Mouse (Mus musculus): ENCODE measurements around the gene Phactr2. TPM values are rescaled to one million over a fixed set of nuclear protein-coding genes. Genes with fewer than 3 reads are reported as not detected.
"Not testable (repeated sequence)": the region's sequence is repeated elsewhere in the genome, so short reads cannot be mapped to it uniquely, and the experiment has no call there.

Phactr2 gene
- polyA plus RNA-seq, 1 experiment from 2014 or later: 41.5 TPM

GRCm38 (mm10) chr10:13466925-13467324 is 7.3 kb downstream of the Phactr2 start:
- ATAC-seq (ENCODE audit: low FRiP score, low TSS enrichment): no peak
- H3K27me3 ChIP-seq (ENCODE audit: control insufficient read depth, insufficient read depth, low read length): no peaks in the 10 kb centered on the region
- H3K4me2 ChIP-seq (replicated peaks; ENCODE audit: low read depth, low read length): no peak overlapping the region
- no peaks in the 10 kb centered on the region for H3K9me3 ChIP-seq (ENCODE audit: control insufficient read depth, low read length)
- H3K4me1 ChIP-seq (ENCODE audit: control insufficient read depth, insufficient read depth, low read length): peaks cover 4% of the 10 kb centered on the region; the same call in 1 of the 2 replicates
- H3K27ac ChIP-seq (ENCODE audit: low read depth, low read length): no peak overlapping the region
- no peak overlapping the region for H3K4me3 ChIP-seq (ENCODE audit: low read length)
- no peak overlapping the region for H3K9ac ChIP-seq (ENCODE audit: low read depth, low read length)
- no peaks in the 10 kb centered on the region for H3K36me3 ChIP-seq (ENCODE audit: control insufficient read depth, insufficient read depth, low read length)
- 58% methylated on average over 5 of the region's 5 CpGs for WGBS

DNA sequence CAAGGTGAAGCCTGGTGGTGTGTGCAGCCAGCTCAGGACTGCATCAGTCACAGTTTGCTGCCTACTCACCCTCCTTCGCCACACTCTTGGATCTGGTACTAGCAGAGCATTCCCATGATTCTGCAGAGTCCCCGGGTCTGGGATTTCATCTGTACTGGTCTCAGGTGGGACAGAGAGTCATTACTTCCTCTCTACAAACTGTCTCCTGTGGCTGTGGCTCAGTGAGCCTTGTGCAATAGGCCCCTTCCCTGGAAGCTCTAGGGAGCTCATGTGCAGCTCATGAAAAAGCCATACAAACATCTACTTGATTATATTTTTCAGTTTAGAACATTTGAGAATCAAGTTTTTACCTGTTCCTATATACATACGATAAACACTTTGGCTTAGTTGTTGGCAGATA is 9.9 kb downstream of the Phactr2 start:
- H3K27ac ChIP-seq (ENCODE audit: low read depth, low read length); H3K4me3 ChIP-seq (ENCODE audit: low read length); H3K4me2 ChIP-seq (replicated peaks; ENCODE audit: low read depth, low read length); ATAC-seq (ENCODE audit: low FRiP score, low TSS enrichment); H3K36me3 ChIP-seq (ENCODE audit: control insufficient read depth, insufficient read depth, low read length); H3K9ac ChIP-seq (ENCODE audit: low read depth, low read length); H3K9me3 ChIP-seq (ENCODE audit: control insufficient read depth, low read length); H3K4me1 ChIP-seq (ENCODE audit: control insufficient read depth, insufficient read depth, low read length); H3K27me3 ChIP-seq (ENCODE audit: control insufficient read depth, insufficient read depth, low read length): not testable (repeated sequence)
- WGBS: 94% methylated on average over 3 of the region's 3 CpGs

DNA sequence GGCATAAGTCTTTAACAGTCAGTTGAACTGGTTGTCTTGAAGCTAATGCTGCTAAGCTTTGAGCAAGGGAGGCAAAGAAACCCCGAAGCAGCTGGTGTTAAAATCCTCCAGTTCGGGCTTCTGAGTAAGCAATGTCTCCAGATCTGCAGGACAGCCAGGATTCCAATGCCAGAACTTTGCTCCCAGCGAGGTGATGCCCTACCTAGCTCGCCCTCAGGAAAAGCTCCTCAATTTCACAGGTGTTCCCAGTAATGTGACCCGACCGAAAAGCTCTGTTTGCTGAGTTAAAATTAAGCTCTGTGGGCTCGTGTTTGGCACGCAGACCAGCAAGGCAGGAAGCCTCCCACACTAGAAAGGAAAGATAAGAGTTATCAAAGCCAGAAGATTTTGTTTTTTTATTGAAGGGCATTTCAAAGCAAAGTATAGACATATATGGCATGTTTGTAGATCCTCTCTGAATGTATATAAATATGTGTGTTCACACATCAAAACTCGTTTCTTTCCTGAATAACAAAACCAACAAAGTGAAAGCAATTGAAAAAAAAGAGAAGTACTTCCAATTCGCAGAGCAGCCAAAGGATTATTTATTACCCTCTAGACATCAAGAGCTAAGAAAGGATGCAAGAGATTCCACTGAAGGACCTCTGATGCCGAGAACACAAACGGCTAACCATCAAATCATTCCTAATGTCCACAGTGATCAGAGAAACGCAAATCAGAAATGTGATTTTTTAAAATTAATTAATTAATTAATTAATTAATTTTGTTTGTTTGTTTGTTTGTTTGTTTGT is 20.8 kb downstream of the Phactr2 start:
- Histone ChIP-seq H3K4me1 (ENCODE audit: control insufficient read depth, insufficient read depth, low read length) (peaks cover 5% of the 10 kb centered on the region; the same call in 1 of the 2 replicates), H3K27ac (ENCODE audit: low read depth, low read length) (0 out of 2 replicates have a peak overlapping the region, but pooled peaks have one; percentile 38), H3K4me3 (ENCODE audit: low read length) (no peak overlapping the region), H3K36me3 (ENCODE audit: control insufficient read depth, insufficient read depth, low read length) (no peaks in the 10 kb centered on the region), H3K4me2 (replicated peaks; ENCODE audit: low read depth, low read length) (no peak overlapping the region), H3K9me3 (ENCODE audit: control insufficient read depth, low read length) (no peaks in the 10 kb centered on the region), H3K27me3 (ENCODE audit: control insufficient read depth, insufficient read depth, low read length) (no peaks in the 10 kb centered on the region), H3K9ac (ENCODE audit: low read depth, low read length) (no peak overlapping the region)
- no peak for ATAC-seq (ENCODE audit: low FRiP score, low TSS enrichment)
- WGBS: 53% methylated on average over 13 of the region's 13 CpGs

GRCm38 (mm10) chr10:13451640-13452039 is 22.6 kb downstream of the Phactr2 start:
- WGBS: 81% methylated on average over 6 of the region's 6 CpGs
- no peak overlapping the region for H3K27ac ChIP-seq (ENCODE audit: low read depth, low read length)
- no peak overlapping the region for H3K4me3 ChIP-seq (ENCODE audit: low read length)
- H3K36me3 ChIP-seq (ENCODE audit: control insufficient read depth, insufficient read depth, low read length): no peaks in the 10 kb centered on the region
- no peak overlapping the region for H3K4me2 ChIP-seq (replicated peaks; ENCODE audit: low read depth, low read length)
- H3K4me1 ChIP-seq (ENCODE audit: control insufficient read depth, insufficient read depth, low read length): peaks cover 7% of the 10 kb centered on the region; the same call in 1 of the 2 replicates
- ATAC-seq (ENCODE audit: low FRiP score, low TSS enrichment): no peak
- no peaks in the 10 kb centered on the region for H3K27me3 ChIP-seq (ENCODE audit: control insufficient read depth, insufficient read depth, low read length)
- no peaks in the 10 kb centered on the region for H3K9me3 ChIP-seq (ENCODE audit: control insufficient read depth, low read length)
- no peak overlapping the region for H3K9ac ChIP-seq (ENCODE audit: low read depth, low read length)

GRCm38 (mm10) chr10:13448283-13449045 is 25.7 kb downstream of the Phactr2 start:
- H3K4me1 ChIP-seq (ENCODE audit: control insufficient read depth, insufficient read depth, low read length): peaks cover 7% of the 10 kb centered on the region; the same call in 1 of the 2 replicates
- H3K27me3 ChIP-seq (ENCODE audit: control insufficient read depth, insufficient read depth, low read length): no peaks in the 10 kb centered on the region
- no peak overlapping the region for H3K4me3 ChIP-seq (ENCODE audit: low read length)
- no peaks in the 10 kb centered on the region for H3K36me3 ChIP-seq (ENCODE audit: control insufficient read depth, insufficient read depth, low read length)
- H3K4me2 ChIP-seq (replicated peaks; ENCODE audit: low read depth, low read length): no peak overlapping the region
- no peak overlapping the region for H3K9ac ChIP-seq (ENCODE audit: low read depth, low read length)
- H3K9me3 ChIP-seq (ENCODE audit: control insufficient read depth, low read length): no peaks in the 10 kb centered on the region
- peak overlapping the region; percentile 69 for H3K27ac ChIP-seq (ENCODE audit: low read depth, low read length)
- 35% methylated on average over 7 of the region's 7 CpGs for WGBS
- ATAC-seq (ENCODE audit: low FRiP score, low TSS enrichment): peak; percentile 67

- Histone ChIP-seq H3K27me3 (ENCODE audit: control insufficient read depth, insufficient read depth, low read length) (no peaks in the 10 kb centered on the region), H3K9ac (ENCODE audit: low read depth, low read length) (no peak overlapping the region), H3K4me2 (replicated peaks; ENCODE audit: low read depth, low read length) (no peak overlapping the region), H3K9me3 (ENCODE audit: control insufficient read depth, low read length) (no peaks in the 10 kb centered on the region), H3K27ac (ENCODE audit: low read depth, low read length) (no peak overlapping the region), H3K36me3 (ENCODE audit: control insufficient read depth, insufficient read depth, low read length) (no peaks in the 10 kb centered on the region), H3K4me1 (ENCODE audit: control insufficient read depth, insufficient read depth, low read length) (peaks cover 7% of the 10 kb centered on the region; the same call in 1 of the 2 replicates), H3K4me3 (ENCODE audit: low read length) (no peak overlapping the region)
- 0 out of 2 replicates have a peak, but pooled peaks have one; percentile 29 for ATAC-seq (ENCODE audit: low FRiP score, low TSS enrichment)
- WGBS: 60% methylated on average over 3 of the region's 3 CpGs
Observed at GRCm38 (mm10) chr10:13446791-13447249, 27.4 kb downstream of the Phactr2 start.

DNA sequence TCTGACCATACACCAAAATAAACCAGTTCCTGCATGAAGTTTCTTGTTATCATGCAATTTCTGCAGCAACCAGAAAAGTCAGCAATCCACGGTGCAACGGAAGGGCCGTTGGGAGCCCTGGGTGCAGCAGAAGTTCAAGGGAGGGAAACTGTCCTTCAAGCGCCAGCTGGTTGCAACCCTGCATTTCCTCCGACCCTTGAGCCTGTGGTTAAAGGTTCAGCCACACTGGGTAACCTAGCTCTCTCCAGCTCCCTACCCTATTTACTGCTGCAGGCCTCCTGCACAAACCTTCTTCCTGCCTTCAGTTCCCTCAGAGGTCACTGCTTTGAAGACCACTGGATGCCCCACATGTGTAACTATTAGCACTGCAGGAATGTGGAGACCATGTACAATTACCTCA is 30.0 kb downstream of the Phactr2 start:
- no peak overlapping the region for H3K9ac ChIP-seq (ENCODE audit: low read depth, low read length)
- no peaks in the 10 kb centered on the region for H3K9me3 ChIP-seq (ENCODE audit: control insufficient read depth, low read length)
- H3K4me3 ChIP-seq (ENCODE audit: low read length): no peak overlapping the region
- H3K27ac ChIP-seq (ENCODE audit: low read depth, low read length): no peak overlapping the region
- peaks cover 7% of the 10 kb centered on the region; the same call in 1 of the 2 replicates for H3K4me1 ChIP-seq (ENCODE audit: control insufficient read depth, insufficient read depth, low read length)
- H3K4me2 ChIP-seq (replicated peaks; ENCODE audit: low read depth, low read length): no peak overlapping the region
- ATAC-seq (ENCODE audit: low FRiP score, low TSS enrichment): no peak
- 84% methylated on average over 5 of the region's 5 CpGs for WGBS
- H3K27me3 ChIP-seq (ENCODE audit: control insufficient read depth, insufficient read depth, low read length): no peaks in the 10 kb centered on the region
- no peaks in the 10 kb centered on the region for H3K36me3 ChIP-seq (ENCODE audit: control insufficient read depth, insufficient read depth, low read length)

DNA sequence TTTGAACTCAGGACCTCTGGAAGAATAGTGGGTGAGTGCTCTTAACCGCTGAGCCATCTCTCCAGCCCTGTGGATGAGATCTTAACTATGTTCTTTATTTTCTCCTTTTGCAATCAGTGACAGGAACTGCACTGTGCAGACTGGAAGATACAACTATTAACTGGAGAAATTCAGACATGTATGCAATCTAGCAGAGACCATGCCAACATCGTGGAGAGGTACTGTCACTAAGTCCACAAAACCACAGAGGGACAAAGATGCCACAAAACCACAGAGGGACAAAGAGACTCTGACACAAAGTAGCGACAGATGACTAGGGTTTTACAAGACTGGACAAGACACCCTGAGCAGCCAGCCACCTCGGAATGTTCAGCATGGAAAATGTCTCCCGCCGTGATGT is 30.6 kb downstream of the Phactr2 start:
- WGBS: 89% methylated on average over 6 of the region's 6 CpGs
- no peak overlapping the region for H3K4me2 ChIP-seq (replicated peaks; ENCODE audit: low read depth, low read length)
- H3K9ac ChIP-seq (ENCODE audit: low read depth, low read length): no peak overlapping the region
- H3K27me3 ChIP-seq (ENCODE audit: control insufficient read depth, insufficient read depth, low read length): no peaks in the 10 kb centered on the region
- no peak for ATAC-seq (ENCODE audit: low FRiP score, low TSS enrichment)
- no peaks in the 10 kb centered on the region for H3K9me3 ChIP-seq (ENCODE audit: control insufficient read depth, low read length)
- H3K27ac ChIP-seq (ENCODE audit: low read depth, low read length): no peak overlapping the region
- H3K4me1 ChIP-seq (ENCODE audit: control insufficient read depth, insufficient read depth, low read length): peaks cover 4% of the 10 kb centered on the region; the same call in 1 of the 2 replicates
- H3K36me3 ChIP-seq (ENCODE audit: control insufficient read depth, insufficient read depth, low read length): no peaks in the 10 kb centered on the region
- no peak overlapping the region for H3K4me3 ChIP-seq (ENCODE audit: low read length)

DNA sequence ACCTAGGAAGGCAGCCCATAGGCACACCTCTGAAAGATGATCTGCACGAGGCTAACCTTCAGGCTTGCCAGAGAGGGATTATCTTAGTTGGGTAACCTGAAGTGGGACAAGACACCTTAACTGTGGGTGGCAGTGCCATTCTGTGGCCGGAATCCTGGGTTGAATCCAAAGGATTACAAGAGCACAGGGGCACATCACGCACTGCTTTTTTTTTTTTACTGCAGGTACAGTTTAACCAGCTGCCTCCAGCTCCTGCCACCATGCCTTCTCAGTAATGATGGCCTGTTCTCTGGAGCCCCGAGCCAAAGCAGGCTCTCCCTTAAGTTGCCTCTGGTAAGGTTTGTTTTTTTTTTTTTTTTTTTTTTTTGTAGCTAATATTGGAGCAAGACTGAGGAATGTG is 33.9 kb downstream of the Phactr2 start:
- 77% methylated on average over 4 of the region's 4 CpGs for WGBS
- H3K9me3 ChIP-seq (ENCODE audit: control insufficient read depth, low read length): no peaks in the 10 kb centered on the region

More for the DNA sequence above, 33.9 kb downstream of the Phactr2 start:
- Histone ChIP-seq H3K36me3 (ENCODE audit: control insufficient read depth, insufficient read depth, low read length) (no peaks in the 10 kb centered on the region), H3K9ac (ENCODE audit: low read depth, low read length) (no peak overlapping the region), H3K4me1 (ENCODE audit: control insufficient read depth, insufficient read depth, low read length) (0 out of 2 replicates have a peak, but pooled peaks cover 3% of the 10 kb centered on the region), H3K27ac (ENCODE audit: low read depth, low read length) (no peak overlapping the region), H3K4me2 (replicated peaks; ENCODE audit: low read depth, low read length) (no peak overlapping the region), H3K27me3 (ENCODE audit: control insufficient read depth, insufficient read depth, low read length) (no peaks in the 10 kb centered on the region), H3K4me3 (ENCODE audit: low read length) (no peak overlapping the region)
- no peak for ATAC-seq (ENCODE audit: low FRiP score, low TSS enrichment)

All from kidney, embryonic 14.5 days (tissue).